Mouse (Mus musculus) liver, embryonic 15.5 days (tissue): ENCODE measurements around the gene 2210011C24Rik. TPM values are rescaled to one million over a fixed set of nuclear protein-coding genes. Genes with fewer than 3 reads are reported as not detected.

Experiments used
- ATAC-seq: fragments of 200-750 bp; cut with Nextera tagmentation; 2 replicates; pipeline ENCODE4 v1.8.0; 2017; ENCODE audit warnings: moderate number of reproducible peaks, mild to moderate bottlenecking, moderate library complexity; ENCODE audit not compliant: insufficient read depth
- H3K27ac ChIP-seq: fragments of 300-500 bp; sonication (generic); replicated peaks from 2 replicates; pipeline ENCODE4 v1.5.1; 2015; ENCODE audit warnings: mild to moderate bottlenecking, inconsistent platforms
- H3K27me3 ChIP-seq: fragments of 300-500 bp; sonication (generic); 2 replicates; pipeline ENCODE4 v1.6.1; 2015; ENCODE audit warnings: mild to moderate bottlenecking, inconsistent platforms
- H3K36me3 ChIP-seq: fragments of 300-500 bp; sonication (generic); replicated peaks from 2 replicates; pipeline ENCODE4 v1.6.1; 2015; ENCODE audit warnings: moderate library complexity, mild to moderate bottlenecking, inconsistent platforms
- H3K4me1 ChIP-seq: fragments of 300-500 bp; sonication (generic); replicated peaks from 2 replicates; pipeline ENCODE4 v1.6.1; 2015; ENCODE audit warnings: inconsistent platforms
- H3K4me2 ChIP-seq: fragments of 300-500 bp; sonication (generic); 2 replicates; pipeline ENCODE4 v1.6.1; 2015; ENCODE audit warnings: moderate library complexity, mild to moderate bottlenecking, inconsistent platforms
- H3K4me3 ChIP-seq: fragments of 300-500 bp; sonication (generic); replicated peaks from 2 replicates; pipeline ENCODE4 v1.5.1; 2015; ENCODE audit warnings: mild to moderate bottlenecking, inconsistent platforms
- H3K9ac ChIP-seq: fragments of 300-500 bp; sonication (generic); 2 replicates; pipeline ENCODE4 v1.6.1; 2015; ENCODE audit warnings: moderate library complexity, mild to moderate bottlenecking, inconsistent platforms
- H3K9me3 ChIP-seq: fragments of 300-500 bp; sonication (generic); replicated peaks from 2 replicates; pipeline ENCODE4 v1.6.1; 2016; ENCODE audit warnings: inconsistent platforms
- WGBS: fragments of 180-500 bp; shearing (Covaris S2); methylation state at CpG from one replicate; pipeline ENCODE4 v1.1.7; 2015; ENCODE audit warnings: mixed read lengths; ENCODE audit not compliant: insufficient replicate concordance; 5-methylcytosine and 5-hydroxymethylcytosine counted together
- polyA plus RNA-seq: library from polyadenylated mRNA; unstranded; fragments of >200 nt; fragmentation: Nextera tagmentation; extraction: Ambion mirVana; gene quantifications from 2 replicates; pipeline ENCODE4 v1.2.1, GENCODE M21; 2015

Gene 2210011C24Rik
- polyA plus RNA-seq, result not detected in 2 replicates

- Histone ChIP-seq H3K9ac (no peak within 1 kb of the TSS), H3K4me1 (peaks cover 28% of the 10 kb centered on the region), H3K4me2 (peak within 1 kb of the TSS; percentile 71), H3K36me3 (no peaks in the 10 kb centered on the region), H3K27ac (no peak within 1 kb of the TSS), H3K27me3 (peaks cover 57% of the 10 kb centered on the region), H3K4me3 (peak within 1 kb of the TSS; percentile 50), H3K9me3 (no peaks in the 10 kb centered on the region)
- no peak for ATAC-seq
- WGBS, result 2% methylated on average over 45 of the region's 45 CpGs
These were observed at the start of gene 2210011C24Rik for GRCm38 (mm10) chr8:84011705-84012498. Gene 2210011C24Rik (minus strand): TSS chr8:84012171.

- WGBS, result 28% methylated on average over 2 of the region's 2 CpGs
- Histone ChIP-seq H3K4me1 (peaks cover 25% of the 10 kb centered on the region), H3K9me3 (no peaks in the 10 kb centered on the region), H3K27ac (no peak overlapping the region), H3K27me3 (0 out of 2 replicates have a peak, but pooled peaks cover 4% of the 10 kb centered on the region), H3K36me3 (no peaks in the 10 kb centered on the region), H3K4me2 (no peak overlapping the region), H3K9ac (no peak overlapping the region), H3K4me3 (no peak overlapping the region)
- ATAC-seq, result peak; percentile 67
These were observed 48.3 kb upstream of the 2210011C24Rik start for GRCm38 (mm10) chr8:84060245-84060644.

- H3K9ac ChIP-seq, result no peak overlapping the region
- H3K36me3 ChIP-seq, result no peaks in the 10 kb centered on the region
- H3K27ac ChIP-seq, result no peak overlapping the region
- 81% methylated on average over 2 of the region's 2 CpGs for WGBS
- 0 out of 2 replicates have a peak, but pooled peaks cover 4% of the 10 kb centered on the region for H3K27me3 ChIP-seq
- no peak overlapping the region for H3K4me3 ChIP-seq
- H3K4me1 ChIP-seq, result peaks cover 15% of the 10 kb centered on the region; the same call in 1 of the 2 replicates
- H3K9me3 ChIP-seq, result no peaks in the 10 kb centered on the region
- no peak overlapping the region for H3K4me2 ChIP-seq
- ATAC-seq, result no peak
These were observed 47.3 kb upstream of the 2210011C24Rik start for GRCm38 (mm10) chr8:84059226-84059625.

- ATAC-seq, result no peak
- WGBS, result 62% methylated on average over 1 of the region's 1 CpGs
- Histone ChIP-seq H3K4me1 (peaks cover 8% of the 10 kb centered on the region; the same call in 1 of the 2 replicates), H3K36me3 (no peaks in the 10 kb centered on the region), H3K27ac (no peak overlapping the region), H3K9ac (no peak overlapping the region), H3K4me3 (no peak overlapping the region), H3K9me3 (no peaks in the 10 kb centered on the region), H3K4me2 (no peak overlapping the region), H3K27me3 (0 out of 2 replicates have a peak, but pooled peaks cover 4% of the 10 kb centered on the region)
These were observed 45.9 kb upstream of the 2210011C24Rik start for GRCm38 (mm10) chr8:84057827-84058226.

- H3K9ac ChIP-seq, result no peak overlapping the region
- H3K4me3 ChIP-seq, result no peak overlapping the region
- peaks cover 22% of the 10 kb centered on the region for H3K27me3 ChIP-seq
- no peaks in the 10 kb centered on the region for H3K36me3 ChIP-seq
- no peak for ATAC-seq
- H3K4me1 ChIP-seq, result peaks cover 6% of the 10 kb centered on the region; the same call in 1 of the 2 replicates
- 77% methylated on average over 5 of the region's 5 CpGs for WGBS
- H3K9me3 ChIP-seq, result no peaks in the 10 kb centered on the region
- no peak overlapping the region for H3K27ac ChIP-seq
- H3K4me2 ChIP-seq, result no peak overlapping the region
These were observed 41.3 kb upstream of the 2210011C24Rik start for GRCm38 (mm10) chr8:84053229-84053628.

- Histone ChIP-seq H3K9me3 (no peaks in the 10 kb centered on the region), H3K27me3 (peaks cover 22% of the 10 kb centered on the region), H3K36me3 (no peaks in the 10 kb centered on the region), H3K4me2 (no peak overlapping the region), H3K9ac (no peak overlapping the region), H3K4me3 (no peak overlapping the region), H3K27ac (no peak overlapping the region), H3K4me1 (peaks cover 6% of the 10 kb centered on the region; the same call in 1 of the 2 replicates)
- no peak; the same call in 1 of the 2 replicates for ATAC-seq
- 24% methylated on average over 3 of the region's 3 CpGs for WGBS
These were observed 40.8 kb upstream of the 2210011C24Rik start for GRCm38 (mm10) chr8:84052746-84053145.

GRCm38 (mm10) chr8:84048171-84048570 is 36.2 kb upstream of the 2210011C24Rik start:
- no peak overlapping the region for H3K4me2 ChIP-seq
- no peak for ATAC-seq
- H3K4me1 ChIP-seq, result peaks cover 12% of the 10 kb centered on the region; the same call in 1 of the 2 replicates
- H3K9me3 ChIP-seq, result no peaks in the 10 kb centered on the region
- H3K27me3 ChIP-seq, result peaks cover 52% of the 10 kb centered on the region
- no peak overlapping the region for H3K27ac ChIP-seq
- no peak overlapping the region for H3K9ac ChIP-seq
- H3K36me3 ChIP-seq, result no peaks in the 10 kb centered on the region
- 63% methylated on average over 5 of the region's 5 CpGs for WGBS
- H3K4me3 ChIP-seq, result no peak overlapping the region

GRCm38 (mm10) chr8:84046505-84046904 is 34.5 kb upstream of the 2210011C24Rik start:
- H3K9me3 ChIP-seq, result no peaks in the 10 kb centered on the region
- no peak overlapping the region for H3K9ac ChIP-seq
- no peaks in the 10 kb centered on the region for H3K36me3 ChIP-seq
- no peak overlapping the region for H3K4me3 ChIP-seq
- peaks cover 13% of the 10 kb centered on the region for H3K4me1 ChIP-seq
- no peak overlapping the region for H3K4me2 ChIP-seq
- H3K27ac ChIP-seq, result no peak overlapping the region
- WGBS, result 61% methylated on average over 3 of the region's 3 CpGs
- ATAC-seq, result no peak
- H3K27me3 ChIP-seq, result peaks cover 68% of the 10 kb centered on the region

GRCm38 (mm10) chr8:84044900-84045299 is 32.9 kb upstream of the 2210011C24Rik start, which contains the start of gene Rln3:
Gene Rln3 (minus strand): TSS chr8:84045000.
- H3K4me1 ChIP-seq, result peaks cover 13% of the 10 kb centered on the region
- 8% methylated on average over 9 of the region's 9 CpGs for WGBS
- no peak within 1 kb of the TSS for H3K4me2 ChIP-seq
- H3K27ac ChIP-seq, result no peak within 1 kb of the TSS
- no peaks in the 10 kb centered on the region for H3K36me3 ChIP-seq
- ATAC-seq, result no peak
- H3K9me3 ChIP-seq, result no peaks in the 10 kb centered on the region
- H3K27me3 ChIP-seq, result peaks cover 73% of the 10 kb centered on the region
- no peak within 1 kb of the TSS for H3K9ac ChIP-seq
- no peak within 1 kb of the TSS for H3K4me3 ChIP-seq

GRCm38 (mm10) chr8:84044103-84044502 is 32.1 kb upstream of the 2210011C24Rik start:
- 11% methylated on average over 7 of the region's 7 CpGs for WGBS
- no peak for ATAC-seq
- H3K9me3 ChIP-seq, result no peaks in the 10 kb centered on the region
- peaks cover 73% of the 10 kb centered on the region for H3K27me3 ChIP-seq
- no peaks in the 10 kb centered on the region for H3K36me3 ChIP-seq
- H3K9ac ChIP-seq, result no peak overlapping the region
- no peak overlapping the region for H3K4me2 ChIP-seq
- H3K4me3 ChIP-seq, result no peak overlapping the region
- H3K4me1 ChIP-seq, result peaks cover 13% of the 10 kb centered on the region
- H3K27ac ChIP-seq, result no peak overlapping the region

GRCm38 (mm10) chr8:84042948-84043342 is 31.0 kb upstream of the 2210011C24Rik start:
- Histone ChIP-seq H3K36me3 (no peaks in the 10 kb centered on the region), H3K4me3 (peak overlapping the region; percentile 40; the same call in 1 of the 2 replicates), H3K27me3 (peaks cover 75% of the 10 kb centered on the region), H3K9me3 (no peaks in the 10 kb centered on the region), H3K9ac (no peak overlapping the region), H3K4me1 (peaks cover 13% of the 10 kb centered on the region), H3K4me2 (peak overlapping the region; percentile 56), H3K27ac (no peak overlapping the region)
- WGBS, result 31% methylated on average over 12 of the region's 12 CpGs
- ATAC-seq, result no peak
